Mouse (Mus musculus): ENCODE data around the gene Pou1f1. TPM values are rescaled to one million over a fixed set of nuclear protein-coding genes. Genes with fewer than 3 reads are reported as not detected.

The Pou1f1 gene
- total RNA-seq (2021) = not detected

GRCm38 (mm10) chr16:65520211-65520610 lies at the start of gene Pou1f1:
Gene Pou1f1, plus strand, starts transcription at chr16:65520511.
- no peak for DNase-seq (ENCODE audit: extremely low spot score in 1 of 2, low spot score in 1 of 2)

GRCm38 (mm10) chr16:65470650-65471049 lies 49.7 kb upstream of the Pou1f1 start:
- DNase-seq (ENCODE audit: extremely low spot score in 1 of 2, low spot score in 1 of 2) = no peak

GRCm38 (mm10) chr16:65472472-65473001 lies 47.8 kb upstream of the Pou1f1 start:
- DNase-seq (ENCODE audit: extremely low spot score in 1 of 2, low spot score in 1 of 2) = peak in 1 of 2 experiments; percentile 7

GRCm38 (mm10) chr16:65485726-65486125 lies 34.6 kb upstream of the Pou1f1 start:
- DNase-seq (ENCODE audit: extremely low spot score in 1 of 2, low spot score in 1 of 2) = no peak

- DNase-seq (ENCODE audit: extremely low spot score in 1 of 2, low spot score in 1 of 2) = no peak
These were observed 24.3 kb upstream of the Pou1f1 start for GRCm38 (mm10) chr16:65496030-65496429.

- peak in 1 of 2 experiments; percentile 42 for DNase-seq (ENCODE audit: extremely low spot score in 1 of 2, low spot score in 1 of 2)
These were observed 23.3 kb upstream of the Pou1f1 start for GRCm38 (mm10) chr16:65497049-65497448.

GRCm38 (mm10) chr16:65514223-65514622 lies 6.1 kb upstream of the Pou1f1 start:
- no peak for DNase-seq (ENCODE audit: extremely low spot score in 1 of 2, low spot score in 1 of 2)

- no peak for DNase-seq (ENCODE audit: extremely low spot score in 1 of 2, low spot score in 1 of 2)
These were observed 5.7 kb downstream of the Pou1f1 start for GRCm38 (mm10) chr16:65526004-65526403.

- DNase-seq (ENCODE audit: extremely low spot score in 1 of 2, low spot score in 1 of 2) = no peak
These were observed 6.4 kb downstream of the Pou1f1 start for GRCm38 (mm10) chr16:65526695-65527094.

- DNase-seq (ENCODE audit: extremely low spot score in 1 of 2, low spot score in 1 of 2) = no peak
These were observed 9.3 kb downstream of the Pou1f1 start for GRCm38 (mm10) chr16:65529589-65529988.

GRCm38 (mm10) chr16:65531663-65532062 lies 11.4 kb downstream of the Pou1f1 start:
- DNase-seq (ENCODE audit: extremely low spot score in 1 of 2, low spot score in 1 of 2) = peak; percentile 40 to 74

GRCm38 (mm10) chr16:65533315-65533999 lies 13.1 kb downstream of the Pou1f1 start:
- DNase-seq (ENCODE audit: extremely low spot score in 1 of 2, low spot score in 1 of 2) = peak in 1 of 2 experiments; percentile 62

GRCm38 (mm10) chr16:65543676-65544293 lies 23.5 kb downstream of the Pou1f1 start:
- no peak for DNase-seq (ENCODE audit: extremely low spot score in 1 of 2, low spot score in 1 of 2)

- DNase-seq (ENCODE audit: extremely low spot score in 1 of 2, low spot score in 1 of 2) = no peak
These were observed 28.6 kb downstream of the Pou1f1 start for GRCm38 (mm10) chr16:65548960-65549359.

- no peak for DNase-seq (ENCODE audit: extremely low spot score in 1 of 2, low spot score in 1 of 2)
These were observed 30.5 kb downstream of the Pou1f1 start for GRCm38 (mm10) chr16:65550814-65551213.

- DNase-seq (ENCODE audit: extremely low spot score in 1 of 2, low spot score in 1 of 2) = no peak
These were observed 34.0 kb downstream of the Pou1f1 start for GRCm38 (mm10) chr16:65554267-65554666.

- no peak for DNase-seq (ENCODE audit: extremely low spot score in 1 of 2, low spot score in 1 of 2)
These were observed 37.1 kb downstream of the Pou1f1 start for GRCm38 (mm10) chr16:65557369-65557768.

GRCm38 (mm10) chr16:65559591-65559990 lies 39.3 kb downstream of the Pou1f1 start:
- no peak for DNase-seq (ENCODE audit: extremely low spot score in 1 of 2, low spot score in 1 of 2)

- no peak for DNase-seq (ENCODE audit: extremely low spot score in 1 of 2, low spot score in 1 of 2)
These were observed 41.0 kb downstream of the Pou1f1 start for GRCm38 (mm10) chr16:65560996-65561962.

- peak; percentile 76 to 79 for DNase-seq (ENCODE audit: extremely low spot score in 1 of 2, low spot score in 1 of 2)
These were observed 41.9 kb downstream of the Pou1f1 start, which contains the start of gene Chmp2b for GRCm38 (mm10) chr16:65561963-65562863. Gene Chmp2b, minus strand, starts transcription at chr16:65562726.
